Mouse (Mus musculus) C2C12 (cell line): Measurements from ENCODE around the gene Tenm2. TPM values are rescaled to one million over a fixed set of nuclear protein-coding genes. Genes with fewer than 3 reads are reported as not detected.

ENCODE experiments used
- H3K27me3 ChIP-seq: one replicate; pipeline ENCODE4 v1.6.1; 2011; ENCODE audit not compliant: control insufficient read depth, insufficient read depth, insufficient read length
- H3K36me3 ChIP-seq: one replicate; pipeline ENCODE4 v1.6.1; 2011; ENCODE audit not compliant: control insufficient read depth, insufficient read depth
- H3K4me3 ChIP-seq: one replicate; pipeline ENCODE4 v1.5.1; 2011; ENCODE audit warnings: mild to moderate bottlenecking, control low read depth; ENCODE audit not compliant: poor library complexity, insufficient read depth, severe bottlenecking
- H3K79me2 ChIP-seq: one replicate; pipeline ENCODE4 v1.6.1; 2011; ENCODE audit not compliant: control insufficient read depth, insufficient read depth
- H3K79me3 ChIP-seq: one replicate; pipeline ENCODE4 v1.6.1; 2011; ENCODE audit warnings: low read depth, control low read depth
- H3ac ChIP-seq: one replicate; pipeline ENCODE3; 2011; ENCODE audit warnings: low read depth; ENCODE audit not compliant: control insufficient read depth, insufficient read length
- CEBPB ChIP-seq: IDR thresholded peaks from one replicate; pipeline ENCODE4 v1.6.1; 2011; ENCODE audit warnings: low read depth, mild to moderate bottlenecking, control low read depth, moderate library complexity
- CTCF ChIP-seq: IDR thresholded peaks from one replicate; pipeline ENCODE4 v1.5.1; 2011; ENCODE audit not compliant: control insufficient read depth, insufficient read depth, insufficient read length
- FOSL1 ChIP-seq: IDR thresholded peaks from one replicate; pipeline ENCODE4 v1.8.0; 2011; ENCODE audit warnings: mild to moderate bottlenecking, low read length; ENCODE audit not compliant: poor library complexity, insufficient read depth, severe bottlenecking
- MAX ChIP-seq: IDR thresholded peaks from one replicate; pipeline ENCODE4 v1.6.1; 2011; ENCODE audit warnings: mild to moderate bottlenecking, control low read depth
- MYOD1 ChIP-seq: IDR thresholded peaks from one replicate; pipeline ENCODE4 v1.6.1; 2011; ENCODE audit warnings: low read depth; ENCODE audit not compliant: control insufficient read depth, insufficient read length
- MYOG ChIP-seq: IDR thresholded peaks from one replicate; pipeline ENCODE4 v1.6.1; 2011; ENCODE audit not compliant: control insufficient read depth, insufficient read length; ENCODE audit errors: extremely low read depth
- USF1 ChIP-seq: IDR thresholded peaks from one replicate; pipeline ENCODE4 v1.6.1; 2011; ENCODE audit warnings: low read depth, mild to moderate bottlenecking, control low read depth, moderate library complexity
- polyA plus RNA-seq: library from polyadenylated mRNA; unstranded; fragments of >200 nt; fragmentation: generic; extraction: Trizol; gene quantifications from one replicate; pipeline ENCODE4 v1.2.1, GENCODE M21; 2012; ENCODE audit warnings: missing spikeins

The Tenm2 gene
- polyA plus RNA-seq, 1 experiment = not detected

- H3ac ChIP-seq = no peak overlapping the region
- H3K79me2 ChIP-seq = no peaks in the 10 kb centered on the region
- no peaks in the 10 kb centered on the region for H3K36me3 ChIP-seq
- TF ChIP-seq USF1 (no peak), MYOG (no peak), MAX (no peak), MYOD1 (no peak), CEBPB (no peak), CTCF (no peak), FOSL1 (no peak)
- no peak overlapping the region for H3K4me3 ChIP-seq
- H3K79me3 ChIP-seq = no peaks in the 10 kb centered on the region
- no peaks in the 10 kb centered on the region for H3K27me3 ChIP-seq
Measured at GRCm38 (mm10) chr11:37031305-37032055, 204.3 kb downstream of the Tenm2 start.

- no peak overlapping the region for H3ac ChIP-seq
- TF ChIP-seq MAX (no peak), MYOD1 (no peak), MYOG (no peak), CEBPB (no peak)
- no peaks in the 10 kb centered on the region for H3K36me3 ChIP-seq
- H3K4me3 ChIP-seq = no peak overlapping the region
- no peaks in the 10 kb centered on the region for H3K27me3 ChIP-seq
- H3K79me3 ChIP-seq = no peaks in the 10 kb centered on the region
- no peaks in the 10 kb centered on the region for H3K79me2 ChIP-seq
Measured at GRCm38 (mm10) chr11:37011900-37012299, 223.9 kb downstream of the Tenm2 start.

DNA sequence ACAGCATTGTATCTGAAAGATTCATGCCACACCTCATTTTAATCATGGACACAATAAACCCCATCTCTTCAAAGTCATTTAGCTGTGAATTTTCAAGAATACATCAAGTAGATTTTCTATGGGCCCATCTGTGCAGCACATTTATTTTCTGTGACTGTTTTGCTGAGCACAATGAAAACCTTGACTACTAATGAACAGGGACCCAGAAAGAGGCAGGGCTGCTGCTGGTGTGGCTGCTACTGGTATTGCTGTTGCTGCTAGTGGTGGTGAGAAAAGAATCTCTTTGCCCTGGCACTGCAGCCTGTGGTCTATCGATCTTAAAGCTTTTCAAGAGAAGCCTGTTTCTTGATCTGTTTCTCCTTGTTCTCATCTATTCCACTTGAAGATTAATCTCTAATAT is 226.5 kb downstream of the Tenm2 start:
- Histone ChIP-seq H3K36me3 (no peaks in the 10 kb centered on the region), H3K79me2 (no peaks in the 10 kb centered on the region), H3K4me3 (no peak overlapping the region), H3K79me3 (no peaks in the 10 kb centered on the region), H3ac (no peak overlapping the region), H3K27me3 (no peaks in the 10 kb centered on the region)
- TF ChIP-seq MAX (no peak), CTCF (no peak), FOSL1 (no peak), USF1 (no peak), MYOG (no peak)

GRCm38 (mm10) chr11:36997668-36998067 is 238.1 kb downstream of the Tenm2 start:
- no peak overlapping the region for H3ac ChIP-seq
- no peaks in the 10 kb centered on the region for H3K36me3 ChIP-seq
- TF ChIP-seq CTCF (no peak), MYOD1 (no peak), CEBPB (no peak), MYOG (no peak), USF1 (no peak), FOSL1 (no peak), MAX (no peak)
- H3K4me3 ChIP-seq = no peak overlapping the region
- H3K79me2 ChIP-seq = no peaks in the 10 kb centered on the region
- H3K79me3 ChIP-seq = no peaks in the 10 kb centered on the region
- no peaks in the 10 kb centered on the region for H3K27me3 ChIP-seq

GRCm38 (mm10) chr11:36990895-36991294 is 244.9 kb downstream of the Tenm2 start:
- H3K36me3 ChIP-seq = no peaks in the 10 kb centered on the region
- H3K79me3 ChIP-seq = no peaks in the 10 kb centered on the region
- H3K27me3 ChIP-seq = no peaks in the 10 kb centered on the region
- no peak overlapping the region for H3ac ChIP-seq
- no peak for TF ChIP-seq MAX
- TF ChIP-seq CEBPB = no peak
- no peak for TF ChIP-seq MYOD1
- no peak for TF ChIP-seq MYOG
- TF ChIP-seq FOSL1 = no peak
- no peak for TF ChIP-seq USF1
- no peak for TF ChIP-seq CTCF
- H3K79me2 ChIP-seq = no peaks in the 10 kb centered on the region
- no peak overlapping the region for H3K4me3 ChIP-seq
